Mouse (Mus musculus) lung, adult 2 months (tissue): ENCODE measurements around the gene Olfr1234. TPM values are rescaled to one million over a fixed set of nuclear protein-coding genes. Genes with fewer than 3 reads are reported as not detected.

Experiments
- DNase-seq: peaks from one replicate; pipeline ENCODE4 v3.0.0; 2022
- H3K4me1 ChIP-seq: fragments of 200-500 bp; 2 replicates; pipeline ENCODE4 v1.6.1; 2011; ENCODE audit warnings: low read length; ENCODE audit not compliant: control insufficient read depth, insufficient read depth
- H3K4me3 ChIP-seq: fragments of 200-500 bp; replicated peaks from 2 replicates; pipeline ENCODE3; 2011; ENCODE audit warnings: low read depth, mild to moderate bottlenecking, control low read depth, low read length; ENCODE audit errors: extremely low read depth
- CTCF ChIP-seq: fragments of 200-500 bp; IDR thresholded peaks from 2 replicates; pipeline ENCODE4 v1.5.1; 2011; ENCODE audit warnings: mild to moderate bottlenecking, low read length, control low read depth; ENCODE audit not compliant: insufficient read depth
- POLR2A ChIP-seq: fragments of 200-500 bp; IDR thresholded peaks from 2 replicates; pipeline ENCODE4 v1.6.1; 2011; ENCODE audit warnings: low read depth, mild to moderate bottlenecking, control low read depth, low read length, borderline replicate concordance; ENCODE audit errors: extremely low read depth
- WGBS: fragments of 180-500 bp; shearing (Covaris S2); methylation state at CpG from one replicate; pipeline ENCODE4 v1.1.7; 2018; 5-methylcytosine and 5-hydroxymethylcytosine counted together
- polyA plus RNA-seq: library from polyadenylated mRNA; depleted of rRNA; stranded (reverse); fragments of >200 nt; gene quantifications from 2 replicates; pipeline ENCODE4 v1.2.3, GENCODE M21; 2012; rRNA removed

Gene Olfr1234
- not detected in 2 replicates for polyA plus RNA-seq

- no peak within 1 kb of the TSS for H3K4me3 ChIP-seq
- DNase-seq, result no peak
- H3K4me1 ChIP-seq, result no peaks in the 10 kb centered on the region
- TF ChIP-seq POLR2A (no peak), CTCF (no peak)
- 79% methylated on average over 4 of the region's 4 CpGs for WGBS
Observed at GRCm38 (mm10) chr2:89364765-89365164, at the start of gene Olfr1234. TSS of gene Olfr1234 (minus strand) at chr2:89364865.

- no peak for DNase-seq
- Histone ChIP-seq H3K4me3 (no peak within 1 kb of the TSS), H3K4me1 (no peaks in the 10 kb centered on the region)
- no peak for TF ChIP-seq CTCF
- no peak for TF ChIP-seq POLR2A
- 94% methylated on average over 2 of the region's 2 CpGs for WGBS
Observed at GRCm38 (mm10) chr2:89409576-89409975, 44.9 kb upstream of the Olfr1234 start, which contains the start of gene Olfr1238. TSS of gene Olfr1238 (minus strand) at chr2:89409676.

- Histone ChIP-seq H3K4me1 (no peaks in the 10 kb centered on the region), H3K4me3 (no peak overlapping the region)
- 77% methylated on average over 1 of the region's 1 CpGs for WGBS
- TF ChIP-seq CTCF, result no peak
- TF ChIP-seq POLR2A, result no peak
- no peak for DNase-seq
Observed at GRCm38 (mm10) chr2:89400882-89401281, 36.2 kb upstream of the Olfr1234 start.

GRCm38 (mm10) chr2:89342298-89342697 is 22.4 kb downstream of the Olfr1234 start, which contains the start of gene Olfr1233:
TSS of gene Olfr1233 (minus strand) at chr2:89342398.
- TF ChIP-seq CTCF, result no peak
- no peak for TF ChIP-seq POLR2A
- Histone ChIP-seq H3K4me3 (no peak within 1 kb of the TSS), H3K4me1 (no peaks in the 10 kb centered on the region)
- no peak for DNase-seq

- H3K4me1 ChIP-seq, result no peaks in the 10 kb centered on the region
- DNase-seq, result no peak
- H3K4me3 ChIP-seq, result no peak within 1 kb of the TSS
- no peak for TF ChIP-seq CTCF
- no peak for TF ChIP-seq POLR2A
Observed at GRCm38 (mm10) chr2:89329575-89329974, 35.1 kb downstream of the Olfr1234 start, which contains the start of gene Olfr1232. TSS of gene Olfr1232 (minus strand) at chr2:89329675.

Other genes with a start within 250 kb of the Olfr1234 start
- not detected in 2 replicates for gene Olfr1221, start 247.6 kb downstream of the Olfr1234 start, polyA plus RNA-seq
- gene Olfr1222, start 231.8 kb downstream of the Olfr1234 start, polyA plus RNA-seq, result not detected in 2 replicates
- not detected in 2 replicates for gene Olfr1223, start 213.3 kb downstream of the Olfr1234 start, polyA plus RNA-seq
- not detected in 2 replicates for gene Olfr1224-ps1, start 200.8 kb downstream of the Olfr1234 start, polyA plus RNA-seq
- gene Olfr1225, start 190.2 kb downstream of the Olfr1234 start, polyA plus RNA-seq, result not detected in 2 replicates
- gene Olfr1226, start 164.8 kb downstream of the Olfr1234 start, polyA plus RNA-seq, result not detected in 2 replicates
- gene Olfr1228, start 110.8 kb downstream of the Olfr1234 start, polyA plus RNA-seq, result not detected in 2 replicates
- gene Olfr1229, start 76.9 kb downstream of the Olfr1234 start, polyA plus RNA-seq, result not detected in 2 replicates
- not detected in 2 replicates for gene Olfr1230, start 67.6 kb downstream of the Olfr1234 start, polyA plus RNA-seq
- gene Olfr1231, start 57.8 kb downstream of the Olfr1234 start, polyA plus RNA-seq, result not detected in 2 replicates
- not detected in 2 replicates for gene Olfr1232, start 35.2 kb downstream of the Olfr1234 start, polyA plus RNA-seq
- gene Olfr1233, start 22.5 kb downstream of the Olfr1234 start, polyA plus RNA-seq, result not detected in 2 replicates
- not detected in 2 replicates for gene Olfr1238, start 44.8 kb upstream of the Olfr1234 start, polyA plus RNA-seq
- not detected in 2 replicates for gene Olfr1239, start 55.5 kb upstream of the Olfr1234 start, polyA plus RNA-seq
- gene Olfr1240, start 78.1 kb upstream of the Olfr1234 start, polyA plus RNA-seq, result not detected in 2 replicates
- not detected in 2 replicates for gene Olfr1241, start 122.3 kb upstream of the Olfr1234 start, polyA plus RNA-seq
- gene Olfr1242, start 133.5 kb upstream of the Olfr1234 start, polyA plus RNA-seq, result not detected in 2 replicates
- not detected in 2 replicates for gene Olfr1243, start 166.6 kb upstream of the Olfr1234 start, polyA plus RNA-seq
- not detected in 2 replicates for gene Olfr1245, start 213.6 kb upstream of the Olfr1234 start, polyA plus RNA-seq
- not detected in 2 replicates for gene Olfr1246, start 228.3 kb upstream of the Olfr1234 start, polyA plus RNA-seq
- not detected in 2 replicates for gene Olfr1247, start 249.3 kb upstream of the Olfr1234 start, polyA plus RNA-seq